Mouse (Mus musculus) limb, embryonic 14.5 days (tissue): ENCODE measurements around the gene D10Jhu81e. TPM values are rescaled to one million over a fixed set of nuclear protein-coding genes. Genes with fewer than 3 reads are reported as not detected.

Source experiments
- ATAC-seq: fragments of 200-750 bp; cut with Nextera tagmentation; 2 replicates; pipeline ENCODE4 v1.8.0; 2017; ENCODE audit warnings: low read depth, moderate number of reproducible peaks, moderate TSS enrichment; ENCODE audit not compliant: low FRiP score
- DNase-seq: peaks from one replicate; pipeline ENCODE4 v3.0.0-alpha.2; 2015; ENCODE audit warnings: low spot score
- H3K27ac ChIP-seq: fragments of 300-500 bp; sonication (generic); replicated peaks from 2 replicates; pipeline ENCODE4 v1.5.1; 2014; ENCODE audit warnings: low read depth, mild to moderate bottlenecking, low read length, moderate library complexity, mixed read lengths
- H3K27me3 ChIP-seq: fragments of 300-500 bp; sonication (generic); 2 replicates; pipeline ENCODE4 v1.6.1; 2014; ENCODE audit warnings: low read length, mixed read lengths; ENCODE audit not compliant: control insufficient read depth, insufficient read depth
- H3K36me3 ChIP-seq: fragments of 300-500 bp; sonication (generic); 2 replicates; pipeline ENCODE4 v1.6.1; 2014; ENCODE audit warnings: mild to moderate bottlenecking, low read length, moderate library complexity, mixed read lengths; ENCODE audit not compliant: control insufficient read depth, insufficient read depth
- H3K4me1 ChIP-seq: fragments of 300-500 bp; sonication (generic); 2 replicates; pipeline ENCODE4 v1.6.1; 2014; ENCODE audit warnings: antibody characterized with exemption, low read length, mixed read lengths; ENCODE audit not compliant: control insufficient read depth, insufficient read depth
- H3K4me2 ChIP-seq: fragments of 300-500 bp; sonication (generic); replicated peaks from 2 replicates; pipeline ENCODE4 v1.6.1; 2014; ENCODE audit warnings: low read depth, mild to moderate bottlenecking, low read length, moderate library complexity; ENCODE audit not compliant: severe bottlenecking
- H3K4me3 ChIP-seq: fragments of 300-500 bp; sonication (generic); replicated peaks from 2 replicates; pipeline ENCODE4 v1.5.1; 2014; ENCODE audit warnings: low read length
- H3K9ac ChIP-seq: fragments of 300-500 bp; sonication (generic); 2 replicates; pipeline ENCODE4 v1.6.1; 2014; ENCODE audit warnings: mild to moderate bottlenecking, low read depth, low read length, moderate library complexity; ENCODE audit not compliant: severe bottlenecking
- H3K9me3 ChIP-seq: fragments of 300-500 bp; sonication (generic); 2 replicates; pipeline ENCODE4 v1.6.1; 2016; ENCODE audit warnings: low read length; ENCODE audit not compliant: control insufficient read depth
- POLR2A ChIP-seq: fragments of 200-500 bp; IDR thresholded peaks from 2 replicates; pipeline ENCODE4 v1.8.0; 2012; ENCODE audit warnings: inconsistent platforms, mild to moderate bottlenecking, moderate library complexity, borderline replicate concordance; ENCODE audit not compliant: insufficient read depth, insufficient read length; ENCODE audit errors: extremely low read depth
- WGBS: fragments of 180-500 bp; shearing (Covaris S2); extraction: QIAGEN DNeasy Blood & Tissue Kit; methylation state at CpG from one replicate; pipeline ENCODE4 v1.1.7; 2014; 5-methylcytosine and 5-hydroxymethylcytosine counted together
- polyA plus RNA-seq, 2 experiments: library from polyadenylated mRNA; depleted of rRNA in 1 of 2; stranded (reverse) in 1 of 2; unstranded in 1 of 2; fragments of >200 nt; fragmentation: Nextera tagmentation in 1 of 2; extraction: Ambion mirVana in 1 of 2; gene quantifications; 2 replicates each; pipeline versions ENCODE4 v1.2.1 to v1.2.3; 2012 to 2014

D10Jhu81e gene
- polyA plus RNA-seq, 2 experiments, result 25.6 to 94.8 TPM

DNA sequence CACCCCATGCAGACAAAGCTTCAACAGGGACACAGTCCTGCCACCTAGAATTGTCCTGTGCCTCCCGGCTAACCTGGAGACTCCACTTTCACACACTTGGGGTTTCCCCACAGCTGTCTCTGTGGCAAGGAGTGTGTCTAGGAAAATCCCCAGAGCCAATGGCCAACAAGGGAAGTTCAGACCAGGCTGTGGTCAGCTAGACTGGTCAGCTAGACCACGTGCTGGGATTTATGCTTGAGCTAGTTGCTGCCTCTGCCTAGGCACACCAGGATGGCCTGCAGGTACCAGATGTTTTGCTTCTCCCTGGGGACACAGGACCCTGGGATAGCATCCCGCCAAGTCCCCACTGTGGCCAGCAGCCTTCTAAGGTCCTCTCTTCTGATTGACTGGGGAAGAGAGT lies 32.4 kb downstream of the D10Jhu81e start:
- H3K4me1 ChIP-seq, result peaks cover 23% of the 10 kb centered on the region
- no peak overlapping the region for H3K4me3 ChIP-seq
- H3K9ac ChIP-seq, result no peak overlapping the region
- ATAC-seq, result no peak
- H3K9me3 ChIP-seq, result no peaks in the 10 kb centered on the region
- H3K27me3 ChIP-seq, result no peaks in the 10 kb centered on the region
- no peak for TF ChIP-seq POLR2A
- DNase-seq, result no peak
- H3K4me2 ChIP-seq, result no peak overlapping the region
- 93% methylated on average over 3 of the region's 3 CpGs for WGBS
- H3K36me3 ChIP-seq, result no peaks in the 10 kb centered on the region
- H3K27ac ChIP-seq, result no peak overlapping the region

DNA sequence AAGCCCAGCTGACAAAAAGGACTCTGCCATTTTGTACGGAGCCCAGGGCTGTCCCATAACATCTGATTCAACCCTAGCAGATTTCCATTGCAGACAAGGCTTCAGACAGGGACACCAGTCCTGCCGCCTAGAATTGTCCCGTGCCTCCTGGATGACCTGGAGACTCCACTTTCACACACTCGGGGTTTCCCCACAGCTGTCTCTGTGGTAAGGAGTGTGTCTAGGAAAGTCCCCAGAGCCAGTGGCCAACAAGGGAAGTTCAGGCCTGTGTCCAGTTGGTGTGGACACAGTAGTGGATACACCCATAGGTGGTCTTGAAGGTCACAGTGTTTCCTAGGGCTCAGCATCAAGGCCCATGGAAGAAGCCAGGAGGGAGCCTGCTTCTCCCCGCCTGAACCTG lies 33.6 kb downstream of the D10Jhu81e start:
- Histone ChIP-seq H3K4me1 (peaks cover 23% of the 10 kb centered on the region), H3K4me3 (no peak overlapping the region)
- ATAC-seq, result no peak

DNA sequence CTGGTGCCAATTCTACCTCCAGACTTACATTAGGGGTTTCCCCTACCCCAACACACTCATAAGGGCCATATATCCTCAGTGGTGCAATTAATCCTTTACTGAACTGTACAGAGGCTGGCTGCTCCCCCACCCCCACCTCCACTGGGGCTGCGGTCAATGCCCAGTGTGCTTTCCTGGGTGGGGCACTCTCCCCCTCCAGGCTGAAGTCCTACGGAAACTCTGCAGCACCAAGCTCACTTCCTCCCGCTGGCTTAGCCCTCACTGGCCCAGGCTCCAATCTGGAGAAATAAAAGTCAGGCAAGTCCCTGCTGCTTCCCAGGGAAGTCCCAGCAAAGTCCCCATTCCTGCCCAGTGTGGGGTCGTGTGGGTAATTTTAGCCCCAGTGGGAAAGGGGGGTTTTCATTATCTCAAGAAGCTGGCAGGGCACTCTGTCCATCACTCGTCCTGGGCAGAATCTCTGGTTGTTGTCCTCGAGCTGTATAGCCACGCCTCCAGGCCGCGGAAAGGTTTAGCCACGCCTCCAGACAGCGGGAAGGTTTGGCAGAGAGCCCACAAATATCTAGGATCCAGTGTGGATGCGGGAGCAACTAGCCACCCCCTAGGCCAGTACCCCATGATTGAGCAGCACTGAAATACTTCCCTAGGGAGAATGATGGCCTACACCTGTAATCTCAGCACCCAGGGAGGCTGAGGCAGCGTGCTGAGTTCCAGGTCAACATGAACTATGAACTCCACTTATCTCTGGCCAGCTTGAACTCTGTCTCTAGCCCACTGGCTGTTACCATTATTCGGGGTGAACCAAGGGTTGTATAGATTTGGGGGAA lies 34.4 kb downstream of the D10Jhu81e start:
- H3K27ac ChIP-seq, result 0 out of 2 replicates have a peak overlapping the region, but pooled peaks have one; percentile 26
- no peak for DNase-seq
- H3K4me2 ChIP-seq, result peak overlapping the region; percentile 26; the same call in 1 of the 2 replicates
- no peak overlapping the region for H3K9ac ChIP-seq
- H3K4me1 ChIP-seq, result peaks cover 23% of the 10 kb centered on the region
- H3K4me3 ChIP-seq, result no peak overlapping the region
- no peaks in the 10 kb centered on the region for H3K9me3 ChIP-seq
- TF ChIP-seq POLR2A, result no peak
- 10% methylated on average over 14 of the region's 14 CpGs for WGBS
- no peaks in the 10 kb centered on the region for H3K36me3 ChIP-seq
- peak; percentile 28; the same call in 1 of the 2 replicates for ATAC-seq
- no peaks in the 10 kb centered on the region for H3K27me3 ChIP-seq

More for the DNA sequence above, 33.6 kb downstream of the D10Jhu81e start:
- Histone ChIP-seq H3K27me3 (no peaks in the 10 kb centered on the region), H3K36me3 (no peaks in the 10 kb centered on the region), H3K9ac (no peak overlapping the region), H3K27ac (no peak overlapping the region), H3K9me3 (no peaks in the 10 kb centered on the region), H3K4me2 (no peak overlapping the region)
- DNase-seq, result no peak
- TF ChIP-seq POLR2A, result no peak
- WGBS, result 84% methylated on average over 5 of the region's 5 CpGs

DNA sequence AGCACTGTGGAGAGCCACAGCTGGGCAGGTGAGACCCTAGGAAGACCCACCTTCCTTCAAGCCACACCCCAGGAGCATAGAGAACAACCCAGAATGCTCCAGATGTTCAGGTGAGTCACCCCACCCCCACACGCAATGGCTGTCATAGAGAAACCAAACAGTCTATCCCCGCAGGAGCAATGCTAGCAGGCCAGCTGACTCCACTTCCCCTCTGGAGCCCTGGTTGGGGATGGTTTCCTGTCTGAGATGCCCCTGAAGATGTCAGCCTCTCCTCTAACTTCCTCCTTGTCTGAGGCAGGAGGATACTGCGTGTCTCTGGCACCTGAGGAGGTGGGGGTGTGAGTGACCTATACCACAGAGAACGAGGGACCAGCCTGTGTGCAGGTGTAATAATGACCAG lies 35.2 kb downstream of the D10Jhu81e start:
- H3K4me1 ChIP-seq, result peaks cover 24% of the 10 kb centered on the region
- H3K27me3 ChIP-seq, result no peaks in the 10 kb centered on the region
- H3K9me3 ChIP-seq, result no peaks in the 10 kb centered on the region
- H3K4me3 ChIP-seq, result no peak overlapping the region
- no peak overlapping the region for H3K4me2 ChIP-seq
- no peak overlapping the region for H3K9ac ChIP-seq
- 72% methylated on average over 4 of the region's 4 CpGs for WGBS
- TF ChIP-seq POLR2A, result no peak
- ATAC-seq, result no peak
- no peak for DNase-seq
- H3K27ac ChIP-seq, result no peak overlapping the region
- no peaks in the 10 kb centered on the region for H3K36me3 ChIP-seq

DNA sequence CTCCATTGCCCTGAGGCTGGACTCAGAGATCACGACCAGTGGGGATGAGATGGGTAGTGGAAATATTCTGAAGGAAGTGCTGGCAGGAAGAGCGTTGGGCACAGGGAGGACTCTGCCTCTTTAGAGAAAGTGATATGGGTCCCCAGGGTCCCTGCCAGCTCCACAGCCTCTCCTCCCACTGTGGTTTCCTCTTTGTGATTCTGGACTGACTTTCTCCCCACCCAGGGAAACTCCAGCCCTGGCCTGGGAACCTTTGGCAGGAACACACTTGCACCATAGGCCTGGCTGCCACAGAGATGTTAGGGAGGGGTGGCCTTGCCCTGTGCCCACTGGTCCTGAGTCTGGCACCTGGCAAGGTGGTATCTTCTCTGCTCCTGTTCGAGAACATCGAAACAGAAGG lies 39.6 kb downstream of the D10Jhu81e start:
- Histone ChIP-seq H3K36me3 (no peaks in the 10 kb centered on the region), H3K27ac (no peak overlapping the region), H3K9me3 (no peaks in the 10 kb centered on the region), H3K4me2 (no peak overlapping the region), H3K4me1 (peaks cover 18% of the 10 kb centered on the region), H3K9ac (no peak overlapping the region), H3K4me3 (no peak overlapping the region), H3K27me3 (no peaks in the 10 kb centered on the region)
- WGBS, result 65% methylated on average over 4 of the region's 4 CpGs
- DNase-seq (no peak), ATAC-seq (no peak)
- no peak for TF ChIP-seq POLR2A
